Mouse (Mus musculus) intestine, postnatal 0 days (tissue): ENCODE results near the gene Dctn3. TPM values are rescaled to one million over a fixed set of nuclear protein-coding genes. Genes with fewer than 3 reads are reported as not detected.
A peak's percentile ranks its signal among the peaks of the same experiment; 100 is the strongest.
"Not testable (repeated sequence)": the region's sequence is repeated elsewhere in the genome, so short reads cannot be mapped to it uniquely, and the experiment has no call there.

Experiments
- ATAC-seq: fragments of 200-750 bp; cut with Nextera tagmentation; 2 replicates; pipeline ENCODE4 v1.8.0; 2017; ENCODE audit warnings: mild to moderate bottlenecking, moderate TSS enrichment, moderate library complexity
- H3K27ac ChIP-seq: fragments of 300-500 bp; sonication (generic); 2 replicates; pipeline ENCODE4 v1.5.1; 2014; ENCODE audit warnings: mild to moderate bottlenecking, low read depth, low read length, moderate library complexity
- H3K27me3 ChIP-seq: fragments of 300-500 bp; sonication (generic); replicated peaks from 2 replicates; pipeline ENCODE4 v1.6.1; 2014; ENCODE audit warnings: low read length, mixed read lengths; ENCODE audit not compliant: control insufficient read depth, insufficient read depth
- H3K36me3 ChIP-seq: fragments of 300-500 bp; sonication (generic); 2 replicates; pipeline ENCODE4 v1.6.1; 2014; ENCODE audit warnings: mild to moderate bottlenecking, moderate library complexity; ENCODE audit not compliant: control insufficient read depth, insufficient read depth
- H3K4me1 ChIP-seq: fragments of 300-500 bp; sonication (generic); replicated peaks from 2 replicates; pipeline ENCODE4 v1.6.1; 2014; ENCODE audit warnings: antibody characterized with exemption, low read length, mixed read lengths; ENCODE audit not compliant: control insufficient read depth, insufficient read depth
- H3K4me2 ChIP-seq: fragments of 300-500 bp; sonication (generic); replicated peaks from 2 replicates; pipeline ENCODE4 v1.6.1; 2014; ENCODE audit warnings: low read depth, mild to moderate bottlenecking, moderate library complexity
- H3K4me3 ChIP-seq: fragments of 300-500 bp; sonication (generic); 2 replicates; pipeline ENCODE4 v1.5.1; 2014; ENCODE audit warnings: low read depth, low read length
- H3K9ac ChIP-seq: fragments of 300-500 bp; sonication (generic); 2 replicates; pipeline ENCODE4 v1.6.1; 2014; ENCODE audit warnings: mild to moderate bottlenecking, low read depth, low read length
- H3K9me3 ChIP-seq: fragments of 300-500 bp; sonication (generic); 2 replicates; pipeline ENCODE4 v1.6.1; 2016; ENCODE audit warnings: mixed run types; ENCODE audit not compliant: control insufficient read depth
- CTCF ChIP-seq: sonication (generic); IDR thresholded peaks from 2 replicates; pipeline ENCODE4 v1.5.1; 2016; ENCODE audit warnings: low read depth, mild to moderate bottlenecking, control low read depth, antibody characterized with exemption, moderate library complexity
- WGBS: fragments of 180-500 bp; shearing (Covaris S2); extraction: QIAGEN DNeasy Blood & Tissue Kit; methylation state at CpG from one replicate; pipeline ENCODE4 v1.1.7; 2014; 5-methylcytosine and 5-hydroxymethylcytosine counted together
- polyA plus RNA-seq: library from polyadenylated mRNA; unstranded; fragments of >200 nt; fragmentation: Nextera tagmentation; extraction: Ambion mirVana; gene quantifications from 2 replicates; pipeline ENCODE4 v1.2.1, GENCODE M21; 2015

Gene Dctn3
- polyA plus RNA-seq, 1 experiment from 2014 or later = 144 TPM

DNA sequence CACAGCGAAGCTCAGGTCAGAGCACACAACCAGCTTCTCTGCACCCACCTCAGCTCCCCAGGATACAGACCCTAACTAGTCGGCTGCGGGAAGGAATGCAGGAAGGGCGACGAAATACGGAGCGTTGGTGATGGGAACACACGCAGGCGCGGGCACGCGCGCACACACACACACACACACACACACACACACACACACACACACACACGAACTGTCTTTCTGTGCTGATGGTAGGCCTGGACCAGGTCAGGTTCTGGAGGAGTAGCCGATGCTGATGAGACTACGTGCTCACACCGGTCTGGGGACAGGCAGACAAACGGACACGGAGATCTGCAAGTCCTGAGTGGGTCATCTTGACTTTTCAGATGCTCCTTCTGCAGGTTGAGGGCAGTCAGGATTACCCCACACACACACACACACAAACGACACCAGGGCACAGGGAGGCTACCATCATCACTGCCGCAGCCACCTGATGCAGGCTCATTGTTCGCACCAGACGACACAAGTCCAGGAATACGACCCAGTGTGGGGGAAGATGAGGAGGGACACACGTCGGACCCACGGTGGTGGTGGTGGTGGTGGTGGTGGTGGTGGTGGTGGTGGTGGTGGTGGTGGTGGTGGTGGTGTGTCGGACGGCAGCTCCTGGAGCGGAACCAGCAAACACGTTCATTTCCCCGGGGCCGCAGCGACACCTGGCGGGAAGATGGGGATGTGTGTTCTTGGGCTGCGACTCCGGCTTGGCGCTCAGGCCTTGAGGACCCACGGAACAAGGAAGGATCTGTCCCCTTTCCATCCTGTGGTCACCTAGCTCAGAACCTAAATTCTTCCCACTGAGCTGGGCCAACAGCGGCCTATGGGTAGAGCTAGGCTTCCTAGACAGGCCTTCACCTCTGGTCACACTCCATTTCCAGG is 25.8 kb downstream of the Dctn3 start, which contains the start of gene Cntfr:
Gene Cntfr, minus strand, starts transcription at position 160 of the 912 bp plus-strand sequence.
- H3K4me2 ChIP-seq = peak within 1 kb of the TSS; percentile 43

DNA sequence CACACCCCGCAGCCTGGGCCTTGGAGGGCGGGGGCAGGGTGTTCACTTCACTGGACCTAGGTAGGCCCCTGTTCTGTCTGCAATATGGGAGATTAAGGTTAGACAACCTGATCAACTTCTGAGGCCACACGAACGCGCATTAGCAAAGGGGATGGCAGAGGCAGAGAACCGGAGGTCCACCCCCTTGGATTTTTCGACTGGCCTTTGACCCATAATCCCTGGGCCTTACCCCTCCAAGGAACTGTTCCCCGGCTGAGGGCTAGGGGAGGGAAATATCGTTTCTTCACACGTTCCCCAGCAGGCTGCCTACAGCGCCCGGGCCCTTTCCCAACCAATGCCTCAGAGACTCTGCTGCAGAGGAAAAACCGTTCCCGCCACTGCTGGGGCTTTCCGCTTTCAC is 26.5 kb downstream of the Dctn3 start:
- H3K27ac ChIP-seq, H3K9ac ChIP-seq, H3K27me3 ChIP-seq, ATAC-seq, H3K4me3 ChIP-seq, H3K4me1 ChIP-seq, H3K36me3 ChIP-seq, H3K9me3 ChIP-seq: not testable (repeated sequence)
- WGBS = 18% methylated on average over 13 of the region's 15 CpGs
- peak overlapping the region; percentile 43; the same call in 1 of the 2 replicates for H3K4me2 ChIP-seq

More for the DNA sequence above, 25.8 kb downstream of the Dctn3 start, which contains the start of gene Cntfr:
- not testable (repeated sequence) for ATAC-seq, H3K4me3 ChIP-seq, H3K36me3 ChIP-seq, H3K27ac ChIP-seq, H3K9ac ChIP-seq, H3K27me3 ChIP-seq, H3K4me1 ChIP-seq, H3K9me3 ChIP-seq
- peak; percentile 77 for TF ChIP-seq CTCF
- 12% methylated on average over 23 of the region's 40 CpGs for WGBS

DNA sequence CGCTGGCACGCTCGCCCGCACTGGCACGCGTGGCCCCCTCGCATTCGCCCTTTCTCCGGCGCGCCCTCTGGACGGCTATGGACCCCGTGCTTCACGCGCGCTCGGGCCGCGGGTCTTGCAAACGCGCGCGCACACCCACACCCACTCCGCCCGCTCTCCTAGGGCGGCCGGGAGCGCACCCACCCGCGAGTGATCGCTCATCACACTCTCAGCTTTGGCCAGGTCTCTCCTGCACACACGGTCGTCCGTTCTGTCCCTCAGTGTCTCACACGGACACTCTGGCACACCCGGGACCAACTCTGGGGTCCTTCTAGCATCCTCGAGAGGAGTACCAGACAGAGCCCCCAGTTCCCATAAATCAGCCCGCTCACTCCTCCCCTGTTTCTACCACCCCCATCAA is 27.2 kb downstream of the Dctn3 start:
- not testable (repeated sequence) for H3K4me3 ChIP-seq, H3K9ac ChIP-seq, H3K27me3 ChIP-seq, H3K9me3 ChIP-seq, H3K27ac ChIP-seq, H3K4me1 ChIP-seq, ATAC-seq, H3K36me3 ChIP-seq
- H3K4me2 ChIP-seq = peak overlapping the region; percentile 40; the same call in 1 of the 2 replicates
- WGBS = 7% methylated on average over 8 of the region's 38 CpGs

DNA sequence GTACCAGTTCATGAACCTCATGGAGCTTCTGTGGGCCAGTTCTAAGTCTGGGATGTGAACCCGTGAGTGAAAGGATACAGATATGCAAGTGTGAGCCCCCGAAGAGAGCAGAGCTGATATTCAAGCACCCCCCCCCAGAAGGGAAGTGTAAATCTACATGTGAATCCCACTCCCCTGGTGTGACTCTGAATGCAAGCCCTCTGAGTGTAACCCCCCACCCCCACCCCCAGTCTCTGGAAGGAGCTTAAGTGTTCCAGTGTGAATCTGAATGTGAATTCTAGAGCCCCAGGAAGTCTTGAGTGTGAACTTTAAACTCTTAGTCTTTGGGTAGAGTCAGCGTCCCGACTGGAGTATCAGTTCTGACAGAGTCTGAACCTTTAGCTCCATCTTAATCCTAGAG is 29.5 kb downstream of the Dctn3 start:
- not testable (repeated sequence) for H3K4me2 ChIP-seq, ATAC-seq, H3K27me3 ChIP-seq, H3K4me3 ChIP-seq, H3K4me1 ChIP-seq, H3K9ac ChIP-seq, H3K36me3 ChIP-seq, H3K27ac ChIP-seq, H3K9me3 ChIP-seq
- WGBS = 18% methylated on average over 4 of the region's 4 CpGs

DNA sequence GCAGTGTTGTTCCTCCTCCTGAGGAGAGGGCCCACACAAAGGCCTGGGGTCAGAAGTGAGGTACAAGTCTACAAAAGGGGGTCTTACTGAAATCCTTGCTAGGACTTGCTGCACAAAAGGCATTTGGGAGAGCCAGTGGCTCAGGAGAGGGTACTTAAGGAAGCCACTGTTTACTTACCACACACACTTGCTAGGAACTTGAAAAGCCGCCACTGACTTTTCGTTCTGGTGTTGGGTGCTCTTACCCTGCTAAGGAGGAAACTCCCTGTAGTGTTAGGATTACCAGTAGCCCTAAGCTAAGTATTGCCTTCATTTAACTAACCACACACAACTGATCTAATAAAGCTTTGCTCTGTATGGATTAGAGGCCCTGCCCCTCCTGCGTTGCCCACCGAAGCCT is 33.0 kb downstream of the Dctn3 start:
- H3K9ac ChIP-seq, H3K4me3 ChIP-seq, H3K36me3 ChIP-seq, H3K27ac ChIP-seq, H3K4me2 ChIP-seq, H3K9me3 ChIP-seq, H3K27me3 ChIP-seq, ATAC-seq, H3K4me1 ChIP-seq: not testable (repeated sequence)
- no CpG with 5 or more reads among the region's 4 CpGs for WGBS

DNA sequence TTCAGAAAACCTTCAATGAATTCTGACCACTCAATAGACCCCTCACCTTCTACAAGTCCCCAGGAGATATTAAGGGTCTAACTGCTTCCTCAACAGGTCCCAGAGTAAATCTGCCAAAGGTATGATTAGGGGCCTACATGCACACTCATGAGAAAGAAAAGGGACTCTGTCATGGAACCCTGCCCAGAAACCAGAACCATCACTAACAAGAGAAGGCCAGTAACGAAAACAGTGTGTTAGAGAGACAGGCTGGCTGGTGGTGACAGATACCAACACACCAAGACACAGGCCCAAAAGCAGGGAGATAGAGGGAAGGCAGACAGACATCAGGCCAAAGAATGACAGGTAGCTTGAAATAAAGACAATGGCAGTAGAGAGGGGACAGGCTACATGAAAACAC is 34.4 kb downstream of the Dctn3 start:
- not testable (repeated sequence) for ATAC-seq, H3K36me3 ChIP-seq, H3K27ac ChIP-seq, H3K4me3 ChIP-seq, H3K27me3 ChIP-seq, H3K9me3 ChIP-seq, H3K4me1 ChIP-seq, H3K4me2 ChIP-seq, H3K9ac ChIP-seq
- WGBS = 78% methylated on average over 1 of the region's 1 CpGs

DNA sequence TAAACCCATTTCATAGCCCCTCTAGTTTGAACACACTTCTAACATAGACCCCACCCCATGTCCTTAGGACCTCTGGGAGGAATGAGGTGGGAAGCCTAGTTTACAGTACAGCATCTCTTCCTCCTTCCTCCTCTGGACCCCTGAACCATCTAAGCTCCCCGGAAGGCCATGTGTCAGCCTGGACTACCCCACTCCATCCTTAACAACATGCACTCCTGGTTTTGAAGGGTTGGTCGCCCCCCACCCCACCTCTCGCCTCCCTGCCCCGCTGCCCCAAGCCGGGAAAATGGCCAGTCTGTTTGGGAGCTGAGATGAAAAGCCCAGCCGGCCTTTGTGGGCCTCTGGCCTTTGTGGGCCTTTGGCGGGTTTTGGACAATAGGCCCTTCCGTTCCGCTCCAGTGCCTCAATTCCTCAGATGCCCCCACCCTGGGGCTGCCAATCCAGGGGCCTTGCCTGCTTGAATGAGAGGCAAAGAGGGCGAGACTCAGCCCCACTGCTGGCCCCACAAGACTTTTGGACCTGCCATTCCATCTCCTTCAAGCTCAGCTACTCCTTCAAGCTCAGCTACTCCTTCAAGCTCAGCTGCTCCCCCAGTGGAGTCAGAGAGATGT is 37.0 kb downstream of the Dctn3 start:
- H3K9ac ChIP-seq, H3K27ac ChIP-seq, ATAC-seq, H3K4me3 ChIP-seq, H3K27me3 ChIP-seq, H3K36me3 ChIP-seq, H3K9me3 ChIP-seq, H3K4me2 ChIP-seq, H3K4me1 ChIP-seq: not testable (repeated sequence)
- WGBS = 57% methylated on average over 9 of the region's 10 CpGs

DNA sequence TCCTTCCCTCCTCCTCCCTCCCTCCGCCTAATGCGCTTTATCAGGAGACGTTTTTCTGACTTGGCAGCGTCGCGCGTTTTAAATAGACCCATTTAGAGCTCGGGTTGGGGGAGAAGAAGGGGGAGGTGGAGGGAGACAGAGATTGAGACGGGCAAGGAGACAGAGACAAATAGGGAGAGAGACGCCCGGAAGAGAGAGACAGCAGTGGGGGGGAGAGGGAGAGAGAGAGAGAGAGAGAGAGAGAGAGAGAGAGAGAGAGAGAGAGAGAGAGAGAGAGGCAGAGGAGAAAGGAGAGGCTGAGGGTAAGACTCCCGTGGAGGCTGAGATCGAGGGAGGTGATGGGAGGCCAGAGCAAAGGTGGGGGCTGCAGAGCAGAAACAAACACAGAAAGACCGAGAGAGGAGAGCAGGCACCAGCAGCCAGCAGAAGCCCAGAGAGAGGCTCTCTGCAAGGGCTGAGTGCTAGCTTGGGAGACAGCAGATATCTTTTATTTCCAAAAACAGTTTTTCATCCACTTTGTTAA is 38.0 kb downstream of the Dctn3 start:
- not testable (repeated sequence) for H3K4me1 ChIP-seq, H3K27ac ChIP-seq, H3K36me3 ChIP-seq, H3K9ac ChIP-seq, H3K27me3 ChIP-seq, H3K4me3 ChIP-seq, H3K4me2 ChIP-seq, H3K9me3 ChIP-seq, ATAC-seq
- 3% methylated on average over 12 of the region's 14 CpGs for WGBS
